In the genomic region with DNA sequence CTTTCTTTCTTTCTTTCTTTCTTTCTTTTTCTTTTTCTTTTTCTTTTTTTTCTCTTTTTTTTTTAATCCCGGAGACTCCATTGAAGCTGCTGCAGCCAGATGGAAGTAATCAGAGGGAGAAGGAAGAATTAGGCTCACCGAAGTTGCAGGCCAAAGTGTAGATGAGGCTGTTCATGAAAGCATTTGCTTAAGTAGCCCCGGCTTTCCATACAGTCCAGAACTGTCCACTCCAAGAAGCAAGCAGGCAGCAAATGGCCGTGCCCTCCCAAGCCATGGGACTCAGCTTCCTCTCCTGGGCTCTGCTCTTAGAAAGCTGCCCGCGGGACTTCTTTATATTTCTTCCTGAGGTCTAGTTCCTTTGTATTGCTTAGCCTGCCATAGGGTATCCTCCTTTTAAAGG, we compare ENCODE assay signal across 8 mouse cellular contexts. TPM values are rescaled to one million over a fixed set of nuclear protein-coding genes. Genes with fewer than 3 reads are reported as not detected.
A peak's percentile ranks its signal among the peaks of the same experiment; 100 is the strongest.
DNase-seq lines count a peak whose midpoint lies in the region; ATAC-seq and TF ChIP-seq lines count a peak whose summit lies in the region.

No protein-coding gene starts in this region.

- H3K4me1 ChIP-seq in hindbrain, embryonic 15.5 days (replicated peaks) = peaks cover 50% of the 10 kb centered on the region
- peaks cover 31% of the 10 kb centered on the region for H3K4me1 ChIP-seq in midbrain, embryonic 14.5 days (ENCODE audit: control insufficient read depth, insufficient read depth, low read length)

- H3K9ac ChIP-seq in hindbrain, embryonic 15.5 days = no peak overlapping the region
- H3K9ac ChIP-seq in midbrain, embryonic 14.5 days (replicated peaks; ENCODE audit: low read length) = no peak overlapping the region; the same call in 1 of the 2 replicates

- no peaks in the 10 kb centered on the region for H3K9me3 ChIP-seq in hindbrain, embryonic 15.5 days
- no peaks in the 10 kb centered on the region for H3K9me3 ChIP-seq in midbrain, embryonic 14.5 days (ENCODE audit: control insufficient read depth, low read length)

- H3K4me3 ChIP-seq in gastrocnemius, adult 2 months = peak overlapping the region; percentile 82
- H3K4me3 ChIP-seq in hindbrain, embryonic 15.5 days = peak overlapping the region; percentile 49
- peak overlapping the region; percentile 43 for H3K4me3 ChIP-seq in midbrain, embryonic 14.5 days (replicated peaks; ENCODE audit: low read depth, low read length)

- 23% methylated on average over 6 of the region's 6 CpGs for WGBS in hindbrain, embryonic 15.5 days
- 13% methylated on average over 6 of the region's 6 CpGs for WGBS in midbrain, embryonic 14.5 days

- no peaks in the 10 kb centered on the region for H3K36me3 ChIP-seq in hindbrain, embryonic 15.5 days
- no peaks in the 10 kb centered on the region for H3K36me3 ChIP-seq in midbrain, embryonic 14.5 days (ENCODE audit: control insufficient read depth, insufficient read depth, low read length)

- no peak for TF ChIP-seq CTCF in gastrocnemius, adult 2 months (IDR thresholded peaks at IDR 0.05)

- ATAC-seq in hindbrain, embryonic 15.5 days (ENCODE audit: low FRiP score, low read depth) = no peak
- ATAC-seq in midbrain, embryonic 14.5 days (ENCODE audit: low FRiP score, low TSS enrichment) = no peak

- no peak overlapping the region for H3K27ac ChIP-seq in gastrocnemius, adult 2 months
- H3K27ac ChIP-seq in hindbrain, embryonic 15.5 days (replicated peaks) = no peak overlapping the region
- no peak overlapping the region for H3K27ac ChIP-seq in midbrain, embryonic 14.5 days (replicated peaks; ENCODE audit: low read depth, low read length)

- peak overlapping the region; percentile 91 for H3K4me2 ChIP-seq in hindbrain, embryonic 15.5 days
- H3K4me2 ChIP-seq in midbrain, embryonic 14.5 days (ENCODE audit: low read length) = peak overlapping the region; percentile 96

- H3K27me3 ChIP-seq in hindbrain, embryonic 15.5 days = peaks cover 36% of the 10 kb centered on the region
- peaks cover 6% of the 10 kb centered on the region; the same call in 1 of the 2 replicates for H3K27me3 ChIP-seq in midbrain, embryonic 14.5 days (ENCODE audit: control insufficient read depth, insufficient read depth, low read length)

- no peak for DNase-seq in gastrocnemius, adult 2 months
- no peak for DNase-seq in gastrocnemius, postnatal 36 days
- peak; percentile 58 for DNase-seq in embryo, embryonic 10.5 days (ENCODE audit: low spot score)
- DNase-seq in midbrain, embryonic 14.5 days = peak; percentile 24
- no peak for DNase-seq in adrenal gland, adult 8-10 months
- no peak for DNase-seq in c-Kit-positive CD71-positive TER-119-positive erythroid progenitor cells, embryonic 14.5 days (ENCODE audit: low spot score)
- DNase-seq in gastrocnemius, adult 18-20 months (ENCODE audit: low spot score) = no peak

- intact Hi-C loops in gastrocnemius, adult 2 months (cut with DNase I) = loop anchor here (5.0 to 10.0 kb wide), 3 partner anchors 72 to 280 kb away; no protein-coding TSS in a partner anchor
- intact Hi-C loops in gastrocnemius, postnatal 36 days (cut with DNase I) = loop anchor here (5.0 to 10.0 kb wide), 2 partner anchors 52 to 200 kb away; no protein-coding TSS in a partner anchor

RNA-seq across cellular contexts. Expression of a gene that starts 1.0 kb away (rescaled TPM):
- total RNA-seq in gastrocnemius, adult 2 months (2021) = 1 to 10 TPM in 1 of 2 experiments, under 1 TPM in 1; 0.94 to 1.4 TPM
- 1 to 10 TPM; 1.1 to 2.0 TPM for total RNA-seq in gastrocnemius, postnatal 36 days (2021)
- polyA plus RNA-seq in hindbrain, embryonic 15.5 days (2015; fragmentation: Nextera tagmentation; extraction: Ambion mirVana) = 2.5 TPM in 2 replicates
- 1.6 and 2.8 TPM in 2 replicates for polyA plus RNA-seq in midbrain, embryonic 14.5 days (2014; fragmentation: Nextera tagmentation; extraction: Ambion mirVana)
- total RNA-seq in adrenal gland, adult 8-10 months (2022) = 1 to 10 TPM in 3 of 4 experiments, under 1 TPM in 1; 0.91 to 1.9 (median 1.3) TPM
- total RNA-seq in gastrocnemius, adult 18-20 months (2021) = 1 to 10 TPM in 1 of 2 experiments, under 1 TPM in 1; 0.78 to 1.1 TPM

Comparison
In these comparisons a context has a peak if more than half of its experiments do, and no peak if none do; other contexts are left out.
1. DNase-seq: peak in embryo, embryonic 10.5 days (single experiment) and midbrain, embryonic 14.5 days (single experiment); none in gastrocnemius, adult 2 months (single experiment), gastrocnemius, postnatal 36 days (0 of 2), adrenal gland, adult 8-10 months (single experiment), c-Kit-positive CD71-positive TER-119-positive erythroid progenitor cells, embryonic 14.5 days (single experiment) and gastrocnemius, adult 18-20 months (single experiment).
2. Peak in every context shown above with its lines, with median percentiles within 50 percentile points of each other: H3K4me3 ChIP-seq.